9 mouse cellular contexts compared by ENCODE assay signal in the genomic region with DNA sequence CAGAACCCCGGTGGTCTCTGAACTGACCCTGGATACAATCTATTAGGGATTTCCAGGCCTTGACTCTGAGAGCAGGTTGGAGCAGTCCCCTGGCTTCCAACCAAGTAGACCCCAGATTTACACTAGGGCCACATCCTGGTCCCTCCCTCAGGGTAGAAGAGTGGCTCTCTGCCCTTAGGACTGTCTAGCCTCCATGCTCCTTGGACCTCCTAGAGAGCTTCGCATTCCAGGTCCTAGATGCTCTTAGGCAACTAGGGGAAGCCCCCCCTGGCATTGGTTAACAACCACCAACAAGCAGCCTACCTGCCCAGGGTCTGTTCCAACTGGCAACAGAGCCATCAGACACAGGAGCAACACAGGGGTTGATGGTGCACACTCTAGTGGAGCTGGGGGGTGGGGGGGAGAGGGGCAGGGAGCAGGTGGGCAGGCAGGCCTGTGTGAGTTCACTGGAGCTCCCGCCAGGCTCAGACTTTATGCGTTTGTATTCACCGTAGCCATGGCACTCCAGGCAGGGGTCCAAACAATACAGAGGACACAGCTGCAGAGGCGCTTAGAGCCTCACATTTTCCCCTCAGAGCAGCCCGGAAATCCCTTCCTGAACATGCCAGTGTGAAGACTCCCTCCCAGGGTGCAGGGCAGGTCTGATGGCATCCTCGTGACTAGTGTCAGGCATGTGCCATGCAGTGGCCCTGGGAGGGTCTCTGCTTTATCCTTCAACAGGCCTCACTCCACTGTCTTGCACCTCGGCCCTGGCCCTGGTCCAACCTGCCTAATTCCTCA. TPM values are rescaled to one million over a fixed set of nuclear protein-coding genes. Genes with fewer than 3 reads are reported as not detected.
DNase-seq lines count a peak whose midpoint lies in the region; ATAC-seq lines count a peak whose summit lies in the region.
"Had no signal": no experiment of that assay in that cellular context is flagged by ENCODE, and none has a peak within 500 bp of the region (broad histone marks: within the 10 kb centered on the region; RNA-seq: fewer than 3 reads in every experiment).

No protein-coding gene starts in this region.

- peak; percentile 24 for DNase-seq in urinary bladder, postnatal 14 days (ENCODE audit: low spot score)
- DNase-seq in urinary bladder, postnatal 25 days (ENCODE audit: low spot score): no peak
- DNase-seq in gastrocnemius, postnatal 25 days: peak; percentile 78
- DNase-seq in mesoderm, embryonic 11.5 days (ENCODE audit: low read depth, low spot score): peak; percentile 84
- no peak for DNase-seq in B cell, adult 2 months
- no peak for DNase-seq in spleen, postnatal 14 days (ENCODE audit: low spot score in 2 of 2)

- no peaks in the 10 kb centered on the region for H3K9me3 ChIP-seq in hindbrain, embryonic 15.5 days

- H3K4me3 ChIP-seq in hindbrain, embryonic 15.5 days: no peak overlapping the region
- H3K4me3 ChIP-seq: layer of hippocampus, adult 2 months had no signal

- 23% methylated on average over 9 of the region's 9 CpGs for WGBS in hindbrain, embryonic 15.5 days

- H3K27ac ChIP-seq in hindbrain, embryonic 15.5 days (replicated peaks): peak overlapping the region; percentile 55; the same call in 1 of the 2 replicates
- H3K27ac ChIP-seq: layer of hippocampus, adult 2 months had no signal

- peak; percentile 85 for ATAC-seq in hindbrain, embryonic 15.5 days (ENCODE audit: low FRiP score, low read depth)
- no peak for ATAC-seq in megakaryocyte progenitor cell, adult 5-6 weeks (replicated peaks; ENCODE audit: poor library complexity)

- peaks cover 27% of the 10 kb centered on the region for H3K4me1 ChIP-seq in hindbrain, embryonic 15.5 days (replicated peaks)

- H3K9ac ChIP-seq in hindbrain, embryonic 15.5 days: no peak overlapping the region

- H3K36me3 ChIP-seq in hindbrain, embryonic 15.5 days: no peaks in the 10 kb centered on the region

- no peaks in the 10 kb centered on the region for H3K27me3 ChIP-seq in hindbrain, embryonic 15.5 days

- H3K4me2 ChIP-seq in hindbrain, embryonic 15.5 days: no peak overlapping the region

RNA-seq across cellular contexts. Expression of a gene that starts 46.8 kb away (rescaled TPM):
- total RNA-seq in gastrocnemius, postnatal 25 days (2021): 1 to 10 TPM; 2.9 to 4.1 TPM
- 43.3 and 46.3 TPM in 2 replicates for polyA plus RNA-seq in hindbrain, embryonic 15.5 days (2015; fragmentation: Nextera tagmentation; extraction: Ambion mirVana)
- 2.7 and 4.2 TPM in 2 replicates for total RNA-seq in megakaryocyte progenitor cell, adult 5-6 weeks (2015)
- 2.0 and 2.5 TPM in 2 replicates for total RNA-seq in megakaryocyte progenitor cell, adult 5-6 weeks (2017)

Comparison
In these comparisons a context has a peak if more than half of its experiments do, and no peak if none do; other contexts are left out.
1. DNase-seq: peak in urinary bladder, postnatal 14 days (single experiment), gastrocnemius, postnatal 25 days (single experiment) and mesoderm, embryonic 11.5 days (single experiment); none in urinary bladder, postnatal 25 days (single experiment), B cell, adult 2 months (0 of 2) and spleen, postnatal 14 days (0 of 2).